Mouse (Mus musculus) urinary bladder, postnatal 0 days (tissue): ENCODE measurements around the gene Stk32c. TPM values are rescaled to one million over a fixed set of nuclear protein-coding genes. Genes with fewer than 3 reads are reported as not detected.

Experiments used
- polyA plus RNA-seq: library from polyadenylated mRNA; unstranded; fragments of >200 nt; fragmentation: Nextera tagmentation; extraction: Ambion mirVana; gene quantifications from 2 replicates; pipeline ENCODE4 v1.2.1, GENCODE M21; 2015

Stk32c gene
- polyA plus RNA-seq: 0.22 and 0.33 TPM in 2 replicates

DNA sequence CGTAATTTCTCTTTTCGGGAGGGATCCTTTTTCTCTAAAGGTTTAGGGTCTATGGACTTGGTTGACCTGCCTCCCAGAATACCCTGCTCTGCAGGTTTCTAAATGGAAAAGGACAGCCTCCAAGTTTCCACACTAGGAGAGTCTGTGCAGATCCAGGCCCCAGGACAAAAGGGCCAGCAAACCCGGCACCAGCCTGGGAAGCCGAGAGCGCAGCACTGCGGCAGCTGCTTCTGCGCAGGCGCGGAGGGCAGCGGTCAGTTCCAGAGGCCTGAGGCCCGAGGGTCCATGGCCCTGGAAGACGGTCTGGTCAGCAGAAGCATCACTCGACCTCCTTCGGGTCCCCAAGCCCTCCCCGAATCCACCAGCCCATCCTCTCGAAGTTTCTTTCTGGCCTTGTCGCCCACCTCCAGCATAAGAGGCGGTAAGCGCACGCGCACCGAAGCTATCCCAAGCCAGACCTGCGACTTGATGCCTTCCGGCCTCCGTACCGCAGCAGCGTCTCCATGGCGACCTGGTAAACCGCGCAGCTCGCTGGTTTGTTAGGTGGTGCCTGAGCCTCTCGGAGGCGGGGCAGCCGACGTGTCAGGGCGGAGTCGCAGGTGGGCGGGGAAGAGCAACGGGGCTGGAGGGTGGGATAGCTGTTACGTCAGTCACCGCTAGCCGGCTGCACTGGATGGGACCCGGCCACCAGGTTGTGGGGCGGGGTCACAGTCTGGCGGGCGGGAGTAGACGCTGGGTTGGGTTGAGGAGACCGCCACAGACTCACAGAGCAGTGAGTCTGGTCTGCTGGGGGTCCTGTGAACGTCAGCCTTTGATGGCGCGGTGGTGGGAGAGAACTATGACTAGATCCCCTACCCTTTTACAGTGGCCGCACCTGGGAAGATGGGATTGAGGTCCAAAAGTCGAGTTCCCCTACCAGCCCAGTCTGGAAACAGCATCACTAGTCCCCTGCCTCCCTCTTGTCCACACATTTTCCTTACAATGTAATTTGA lies at the start of gene Stk32c, which contains the start of gene Lrrc27:
Stk32c (minus strand) TSS at position 554 of the 992 bp plus-strand sequence.
Lrrc27 (plus strand) TSS at position 235 of the 992 bp plus-strand sequence.

DNA sequence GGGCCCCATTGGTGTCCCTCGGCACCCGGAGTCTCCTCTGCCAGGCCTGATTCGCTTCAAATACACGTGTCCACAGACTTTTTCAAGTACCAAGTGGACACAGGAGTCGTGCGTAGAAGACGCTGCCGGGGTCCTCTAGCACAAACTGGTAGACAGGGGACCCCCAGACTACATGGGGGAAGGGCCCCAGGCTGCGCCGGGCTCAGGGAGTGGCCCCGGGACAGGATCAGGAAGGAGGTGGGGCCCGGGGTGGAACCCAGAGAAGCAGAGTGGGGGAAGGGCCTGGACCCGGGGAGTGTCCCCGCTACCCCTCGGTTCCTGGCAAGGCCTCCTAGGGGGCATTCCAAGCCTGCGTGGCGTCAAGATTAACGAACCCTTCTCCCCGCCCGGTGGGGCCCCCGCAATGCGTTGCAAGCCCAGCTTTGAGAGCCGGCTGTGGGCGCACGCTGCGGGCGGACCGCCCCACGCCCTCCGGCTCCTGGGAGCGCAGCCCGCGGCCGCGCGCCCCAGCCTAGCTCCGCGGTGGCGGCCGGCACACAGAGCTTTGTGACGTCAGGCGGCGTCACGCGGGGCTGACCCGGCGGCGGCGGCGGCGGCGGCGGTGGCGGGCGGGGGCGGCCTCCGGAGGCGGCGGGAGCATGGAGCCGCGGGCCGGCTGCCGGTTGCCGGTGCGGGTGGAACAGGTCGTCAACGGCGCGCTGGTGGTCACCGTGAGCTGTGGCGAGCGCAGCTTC lies 34.9 kb upstream of the Stk32c start, which contains the start of gene Pwwp2b:
Pwwp2b (plus strand) TSS at position 602 of the 734 bp plus-strand sequence.

DNA sequence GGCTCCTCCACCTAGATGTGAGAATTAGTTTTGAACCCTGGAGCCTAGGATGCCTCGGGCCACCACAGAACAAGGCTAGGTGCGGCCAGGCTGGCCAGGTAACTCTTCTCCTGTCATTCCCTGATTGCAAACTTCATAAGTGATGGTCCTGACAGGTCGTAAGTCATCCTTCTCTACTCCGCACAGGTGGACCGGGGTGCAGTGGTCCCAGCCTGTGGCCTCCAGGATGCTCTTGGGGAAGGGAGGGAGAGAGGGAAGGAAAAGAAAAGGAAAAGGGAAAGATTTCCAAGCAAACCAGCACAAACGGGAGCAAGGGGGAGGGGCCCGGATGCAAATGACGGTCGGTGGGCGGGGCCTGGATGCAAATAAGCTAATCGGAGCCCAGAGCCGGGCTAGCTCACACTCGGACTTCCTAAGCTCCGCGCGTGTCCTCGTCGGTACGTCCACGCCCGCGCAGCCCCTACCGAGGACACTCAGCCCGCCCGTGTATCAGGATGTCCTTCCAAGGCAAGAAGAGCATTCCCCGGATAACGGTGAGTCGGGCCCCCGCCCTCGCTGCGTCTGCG lies 127.4 kb downstream of the Stk32c start, which contains the start of gene Dpysl4:
Dpysl4 (plus strand) TSS at position 373 of the 566 bp plus-strand sequence.

Other genes starting within 250 kb of the Stk32c start
- gene Dpysl4, start 127.3 kb downstream of the Stk32c start, polyA plus RNA-seq: 2.7 and 2.9 TPM in 2 replicates
- gene Lrrc27, start 319 bp downstream of the Stk32c start, polyA plus RNA-seq: 21.8 and 23.9 TPM in 2 replicates
- 27.0 and 28.4 TPM in 2 replicates for gene Pwwp2b, start 35.2 kb upstream of the Stk32c start, polyA plus RNA-seq
- gene Inpp5a, start 175.8 kb upstream of the Stk32c start, polyA plus RNA-seq: 65.5 and 72.0 TPM in 2 replicates